Mouse (Mus musculus): ENCODE results near the gene Cfap43.
A peak's percentile ranks its signal among the peaks of the same experiment; 100 is the strongest.

The Cfap43 gene

GRCm38 (mm10) chr19:47886617-47887016, 32.5 kb downstream of the Cfap43 start:
- H3K4me1 ChIP-seq (replicated peaks; ENCODE audit: low read depth, low read length): no peaks in the 10 kb centered on the region
- H3K27me3 ChIP-seq (ENCODE audit: insufficient read depth, low read length): no peaks in the 10 kb centered on the region
- H3K9me3 ChIP-seq (ENCODE audit: low read length): no peaks in the 10 kb centered on the region
- TF ChIP-seq NANOG (IDR thresholded peaks at IDR 0.05; ENCODE audit: borderline replicate concordance, low read length) (no peak), CTCF (conservative IDR thresholded peaks at IDR 0.05; ENCODE audit: low read length) (no peak), POU5F1 (IDR thresholded peaks at IDR 0.05; ENCODE audit: borderline replicate concordance, low read length) (no peak)
- no peak overlapping the region for H3K4me3 ChIP-seq (replicated peaks; ENCODE audit: low read length)
- H3K36me3 ChIP-seq (ENCODE audit: insufficient read depth, low read length): no peaks in the 10 kb centered on the region

GRCm38 (mm10) chr19:47885886-47886285, 33.2 kb downstream of the Cfap43 start:
- no peak overlapping the region for H3K4me3 ChIP-seq (replicated peaks; ENCODE audit: low read length)
- H3K27me3 ChIP-seq (ENCODE audit: insufficient read depth, low read length): 0 out of 2 replicates have a peak, but pooled peaks cover 1% of the 10 kb centered on the region
- no peaks in the 10 kb centered on the region for H3K9me3 ChIP-seq (ENCODE audit: low read length)
- no peaks in the 10 kb centered on the region for H3K4me1 ChIP-seq (replicated peaks; ENCODE audit: low read depth, low read length)
- H3K36me3 ChIP-seq (ENCODE audit: insufficient read depth, low read length): no peaks in the 10 kb centered on the region
- TF ChIP-seq NANOG (IDR thresholded peaks at IDR 0.05; ENCODE audit: borderline replicate concordance, low read length): no peak
- TF ChIP-seq POU5F1 (IDR thresholded peaks at IDR 0.05; ENCODE audit: borderline replicate concordance, low read length): no peak
- no peak for TF ChIP-seq CTCF (conservative IDR thresholded peaks at IDR 0.05; ENCODE audit: low read length)

- H3K4me3 ChIP-seq (replicated peaks; ENCODE audit: low read length): no peak overlapping the region
- no peaks in the 10 kb centered on the region for H3K36me3 ChIP-seq (ENCODE audit: insufficient read depth, low read length)
- H3K4me1 ChIP-seq (replicated peaks; ENCODE audit: low read depth, low read length): no peaks in the 10 kb centered on the region
- TF ChIP-seq POU5F1 (IDR thresholded peaks at IDR 0.05; ENCODE audit: borderline replicate concordance, low read length) (no peak), CTCF (conservative IDR thresholded peaks at IDR 0.05; ENCODE audit: low read length) (no peak), NANOG (IDR thresholded peaks at IDR 0.05; ENCODE audit: borderline replicate concordance, low read length) (no peak)
- H3K27me3 ChIP-seq (ENCODE audit: insufficient read depth, low read length): peaks cover 4% of the 10 kb centered on the region; the same call in 1 of the 2 replicates
- no peaks in the 10 kb centered on the region for H3K9me3 ChIP-seq (ENCODE audit: low read length)
Measured at GRCm38 (mm10) chr19:47885191-47885743, 33.8 kb downstream of the Cfap43 start.

GRCm38 (mm10) chr19:47884296-47885085, 34.6 kb downstream of the Cfap43 start:
- no peaks in the 10 kb centered on the region for H3K36me3 ChIP-seq (ENCODE audit: insufficient read depth, low read length)
- H3K4me3 ChIP-seq (replicated peaks; ENCODE audit: low read length): no peak overlapping the region
- no peaks in the 10 kb centered on the region for H3K9me3 ChIP-seq (ENCODE audit: low read length)
- H3K27me3 ChIP-seq (ENCODE audit: insufficient read depth, low read length): peaks cover 4% of the 10 kb centered on the region; the same call in 1 of the 2 replicates
- no peak for TF ChIP-seq NANOG (IDR thresholded peaks at IDR 0.05; ENCODE audit: borderline replicate concordance, low read length)
- peaks cover 4% of the 10 kb centered on the region; the same call in 1 of the 2 replicates for H3K4me1 ChIP-seq (replicated peaks; ENCODE audit: low read depth, low read length)

GRCm38 (mm10) chr19:47882882-47883254, 36.2 kb downstream of the Cfap43 start:
- no peaks in the 10 kb centered on the region for H3K9me3 ChIP-seq (ENCODE audit: low read length)
- H3K4me3 ChIP-seq (replicated peaks; ENCODE audit: low read length): no peak overlapping the region
- peaks cover 11% of the 10 kb centered on the region; the same call in 1 of the 2 replicates for H3K27me3 ChIP-seq (ENCODE audit: insufficient read depth, low read length)
- H3K4me1 ChIP-seq (replicated peaks; ENCODE audit: low read depth, low read length): peaks cover 11% of the 10 kb centered on the region; the same call in 1 of the 2 replicates
- no peaks in the 10 kb centered on the region for H3K36me3 ChIP-seq (ENCODE audit: insufficient read depth, low read length)
- no peak for TF ChIP-seq CTCF (conservative IDR thresholded peaks at IDR 0.05; ENCODE audit: low read length)
- TF ChIP-seq POU5F1 (IDR thresholded peaks at IDR 0.05; ENCODE audit: borderline replicate concordance, low read length): no peak
- TF ChIP-seq NANOG (IDR thresholded peaks at IDR 0.05; ENCODE audit: borderline replicate concordance, low read length): no peak

- TF ChIP-seq NANOG (IDR thresholded peaks at IDR 0.05; ENCODE audit: borderline replicate concordance, low read length): no peak
- TF ChIP-seq CTCF (conservative IDR thresholded peaks at IDR 0.05; ENCODE audit: low read length): peak; percentile 95
- Histone ChIP-seq H3K36me3 (ENCODE audit: insufficient read depth, low read length) (no peaks in the 10 kb centered on the region), H3K9me3 (ENCODE audit: low read length) (no peaks in the 10 kb centered on the region), H3K4me3 (replicated peaks; ENCODE audit: low read length) (no peak overlapping the region), H3K4me1 (replicated peaks; ENCODE audit: low read depth, low read length) (peaks cover 12% of the 10 kb centered on the region; the same call in 1 of the 2 replicates), H3K27me3 (ENCODE audit: insufficient read depth, low read length) (peaks cover 14% of the 10 kb centered on the region; the same call in 1 of the 2 replicates)
Measured at GRCm38 (mm10) chr19:47882151-47882881, 36.8 kb downstream of the Cfap43 start.

- TF ChIP-seq CTCF (conservative IDR thresholded peaks at IDR 0.05; ENCODE audit: low read length) (no peak), POU5F1 (IDR thresholded peaks at IDR 0.05; ENCODE audit: borderline replicate concordance, low read length) (no peak), NANOG (IDR thresholded peaks at IDR 0.05; ENCODE audit: borderline replicate concordance, low read length) (no peak)
- Histone ChIP-seq H3K36me3 (ENCODE audit: insufficient read depth, low read length) (no peaks in the 10 kb centered on the region), H3K4me1 (replicated peaks; ENCODE audit: low read depth, low read length) (peaks cover 13% of the 10 kb centered on the region), H3K9me3 (ENCODE audit: low read length) (no peaks in the 10 kb centered on the region), H3K27me3 (ENCODE audit: insufficient read depth, low read length) (peaks cover 22% of the 10 kb centered on the region; the same call in 1 of the 2 replicates), H3K4me3 (replicated peaks; ENCODE audit: low read length) (no peak overlapping the region)
Measured at GRCm38 (mm10) chr19:47881538-47881937, 37.5 kb downstream of the Cfap43 start.

- no peaks in the 10 kb centered on the region for H3K36me3 ChIP-seq (ENCODE audit: insufficient read depth, low read length)
- peaks cover 28% of the 10 kb centered on the region for H3K4me1 ChIP-seq (replicated peaks; ENCODE audit: low read depth, low read length)
- H3K4me3 ChIP-seq (replicated peaks; ENCODE audit: low read length): 0 out of 2 replicates have a peak overlapping the region, but pooled peaks have one; percentile 5
- TF ChIP-seq POU5F1 (IDR thresholded peaks at IDR 0.05; ENCODE audit: borderline replicate concordance, low read length) (no peak), CTCF (conservative IDR thresholded peaks at IDR 0.05; ENCODE audit: low read length) (no peak), NANOG (IDR thresholded peaks at IDR 0.05; ENCODE audit: borderline replicate concordance, low read length) (no peak)
- H3K9me3 ChIP-seq (ENCODE audit: low read length): no peaks in the 10 kb centered on the region
- peaks cover 55% of the 10 kb centered on the region for H3K27me3 ChIP-seq (ENCODE audit: insufficient read depth, low read length)
Measured at GRCm38 (mm10) chr19:47876252-47876651, 42.8 kb downstream of the Cfap43 start.

All from E14TG2a.4 (cell line).